Mouse (Mus musculus): ENCODE data around the gene Ift122. TPM values are rescaled to one million over a fixed set of nuclear protein-coding genes. Genes with fewer than 3 reads are reported as not detected.

The Ift122 gene
- total and polyA plus RNA-seq, 3 experiments = 3.3 to 8.0 TPM; not detected in 1

DNA sequence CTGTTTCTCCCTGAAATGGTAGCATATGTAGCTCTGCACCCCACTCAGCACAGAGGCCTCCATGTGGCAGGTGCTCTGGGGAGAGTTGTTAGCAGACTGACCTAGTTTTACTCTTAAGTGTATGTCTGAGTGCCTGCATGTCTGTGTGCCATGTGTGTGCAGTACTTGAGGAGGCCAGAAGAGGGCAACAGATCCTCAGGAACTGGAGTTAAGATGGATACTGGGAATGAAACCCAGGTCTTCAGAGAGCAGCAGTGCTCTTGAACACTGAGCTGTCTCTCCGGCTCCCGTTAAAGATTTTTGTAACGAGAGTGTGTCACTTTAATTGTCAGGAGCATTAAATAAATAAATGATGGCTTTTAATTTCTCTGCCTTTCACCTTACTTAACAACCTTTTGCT is 35.0 kb downstream of the Ift122 start (continued):
- TF ChIP-seq MAZ (IDR thresholded peaks at IDR 0.05; ENCODE audit: low read depth, low read length) (no peak), RAD21 (IDR thresholded peaks at IDR 0.05; ENCODE audit: low read depth, low read length) (peak; percentile 90), MAFK (IDR thresholded peaks at IDR 0.05; ENCODE audit: borderline replicate concordance, low read depth, low read length) (no peak), E2F4 (IDR thresholded peaks at IDR 0.05; ENCODE audit: borderline replicate concordance, low read depth, low read length) (no peak)

DNA sequence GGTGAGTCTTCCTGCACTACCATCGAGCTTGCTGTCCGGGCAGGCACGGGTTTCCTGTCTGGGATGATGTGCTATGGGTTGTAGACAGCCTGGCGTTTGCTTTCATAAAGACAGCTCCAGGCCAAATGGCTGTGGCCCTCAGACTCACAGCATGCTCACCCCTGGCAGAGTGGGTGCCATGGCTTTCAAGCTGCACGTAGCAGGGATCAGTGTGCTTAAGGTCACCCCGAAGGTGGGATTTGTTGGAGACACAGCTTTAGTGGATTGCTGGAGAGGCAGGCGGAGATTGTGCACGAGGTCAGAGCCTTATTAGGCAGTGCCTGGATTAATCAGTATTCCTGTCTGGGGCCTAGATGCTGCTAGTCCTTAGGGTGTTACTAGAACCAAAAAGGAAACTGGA is 37.3 kb downstream of the Ift122 start:
- Histone ChIP-seq H3K36me3 (ENCODE audit: control insufficient read depth in 1 of 2, insufficient read depth in 2 of 2, low read length in 2 of 2) (peaks cover 0 to 11% of the 10 kb centered on the region in 2 experiments; a peak in 2 of 4 replicates), H3K9me3 (replicated peaks; ENCODE audit: insufficient read depth, low read length) (no peaks in the 10 kb centered on the region), H3K79me2 (ENCODE audit: control insufficient read depth, insufficient read depth, low read length, poor library complexity) (no peaks in the 10 kb centered on the region), H3K4me3 (ENCODE audit: control insufficient read depth in 1 of 2, insufficient read depth in 1 of 2, low read depth in 2 of 2, low read length in 2 of 2) (no peak overlapping the region), H3K4me1 (ENCODE audit: control insufficient read depth in 1 of 2, insufficient read depth in 2 of 2, low read length in 2 of 2) (peaks cover 0 to 9% of the 10 kb centered on the region in 2 experiments; a peak in 2 of 4 replicates), H3K27me3 (ENCODE audit: control insufficient read depth in 1 of 2, insufficient read depth in 2 of 2, low read length in 2 of 2) (no peaks in the 10 kb centered on the region), H3K27ac (ENCODE audit: control insufficient read depth, low read depth, low read length) (no peak overlapping the region), H3K9ac (ENCODE audit: control insufficient read depth, low read depth, low read length, poor library complexity, severe bottlenecking) (no peak overlapping the region)
- no peak for TF ChIP-seq BHLHE40 (IDR thresholded peaks at IDR 0.05; ENCODE audit: borderline replicate concordance, low read depth, low read length)
- TF ChIP-seq MYC (IDR thresholded peaks at IDR 0.05; ENCODE audit: low read depth, low read length) = no peak
- no peak for TF ChIP-seq RCOR1 (IDR thresholded peaks at IDR 0.05; ENCODE audit: low read depth, low read length)
- no peak for TF ChIP-seq CHD2 (IDR thresholded peaks at IDR 0.05; ENCODE audit: low read length)
- no peak for TF ChIP-seq E2F4 (IDR thresholded peaks at IDR 0.05; ENCODE audit: borderline replicate concordance, low read depth, low read length)
- TF ChIP-seq EP300 (IDR thresholded peaks at IDR 0.05; ENCODE audit: low read depth in 1 of 2, low read length in 2 of 2) = no peak
- no peak for TF ChIP-seq MYB (IDR thresholded peaks at IDR 0.05; ENCODE audit: low read depth, low read length)
- no peak for TF ChIP-seq CHD1 (IDR thresholded peaks at IDR 0.05; ENCODE audit: low read depth, low read length)
- no peak for TF ChIP-seq ZKSCAN1 (IDR thresholded peaks at IDR 0.05; ENCODE audit: low read depth, low read length)
- no peak for DNase-seq (ENCODE audit: low read depth, low spot score)

DNA sequence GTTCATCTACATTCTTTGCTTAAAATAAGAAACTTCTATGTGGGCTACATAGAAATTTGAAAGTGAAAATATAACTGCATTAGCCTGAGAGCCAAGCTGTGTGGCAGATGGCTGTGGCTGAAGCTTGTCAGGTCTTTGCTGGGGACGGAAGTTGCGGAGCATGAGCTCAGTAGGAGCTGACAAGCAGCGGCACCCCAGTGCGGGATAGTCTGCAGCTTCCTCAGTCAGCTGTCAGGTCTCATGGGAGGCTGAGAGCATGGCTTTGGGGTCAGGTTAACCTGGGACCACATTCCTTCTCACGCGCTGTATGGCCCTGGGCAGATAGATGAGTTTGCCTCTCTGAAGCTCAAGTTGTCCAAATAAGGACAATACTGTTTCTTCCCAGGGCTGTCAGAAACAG is 37.8 kb downstream of the Ift122 start:
- H3K4me3 ChIP-seq (ENCODE audit: control insufficient read depth in 1 of 2, insufficient read depth in 1 of 2, low read depth in 2 of 2, low read length in 2 of 2) = no peak overlapping the region
- H3K27ac ChIP-seq (ENCODE audit: control insufficient read depth, low read depth, low read length) = no peak overlapping the region
- TF ChIP-seq ETS1 (IDR thresholded peaks at IDR 0.05; ENCODE audit: low read depth, low read length) (no peak), NRF1 (IDR thresholded peaks at IDR 0.05; ENCODE audit: insufficient read depth, low read depth, low read length, poor library complexity, severe bottlenecking) (no peak), E2F4 (IDR thresholded peaks at IDR 0.05; ENCODE audit: borderline replicate concordance, low read depth, low read length) (no peak), USF1 (IDR thresholded peaks at IDR 0.05; ENCODE audit: low read depth, low read length) (no peak), MYC (IDR thresholded peaks at IDR 0.05; ENCODE audit: low read depth, low read length) (no peak), POLR2AphosphoS5 (IDR thresholded peaks at IDR 0.05; ENCODE audit: borderline replicate concordance, low read depth, low read length) (no peak), MAFK (IDR thresholded peaks at IDR 0.05; ENCODE audit: borderline replicate concordance, low read depth, low read length) (no peak), ZMIZ1 (IDR thresholded peaks at IDR 0.05; ENCODE audit: low read depth, low read length) (no peak), ZNF384 (IDR thresholded peaks at IDR 0.05; ENCODE audit: low read depth, low read length) (no peak), BHLHE40 (IDR thresholded peaks at IDR 0.05; ENCODE audit: borderline replicate concordance, low read depth, low read length) (no peak), TAL1 (IDR thresholded peaks at IDR 0.05; ENCODE audit: low read length) (no peak), POLR2A (IDR thresholded peaks at IDR 0.05; ENCODE audit: control insufficient read depth in 1 of 2, insufficient read depth in 1 of 2, low read depth in 1 of 2, low read length in 2 of 2, poor library complexity in 1 of 2) (no peak), MYB (IDR thresholded peaks at IDR 0.05; ENCODE audit: low read depth, low read length) (no peak), RAD21 (IDR thresholded peaks at IDR 0.05; ENCODE audit: low read depth, low read length) (no peak), NELFE (IDR thresholded peaks at IDR 0.05; ENCODE audit: low read depth, low read length) (no peak), MAZ (IDR thresholded peaks at IDR 0.05; ENCODE audit: low read depth, low read length) (no peak), HCFC1 (IDR thresholded peaks at IDR 0.05; ENCODE audit: low read depth, low read length) (no peak), EP300 (IDR thresholded peaks at IDR 0.05; ENCODE audit: low read depth in 1 of 2, low read length in 2 of 2) (no peak), USF2 (IDR thresholded peaks at IDR 0.05; ENCODE audit: borderline replicate concordance in 1 of 2, insufficient read depth in 1 of 2, low read depth in 1 of 2, low read length in 2 of 2) (no peak), RCOR1 (IDR thresholded peaks at IDR 0.05; ENCODE audit: low read depth, low read length) (no peak)
- H3K27me3 ChIP-seq (ENCODE audit: control insufficient read depth in 1 of 2, insufficient read depth in 2 of 2, low read length in 2 of 2) = no peaks in the 10 kb centered on the region
- no peaks in the 10 kb centered on the region for H3K9me3 ChIP-seq (replicated peaks; ENCODE audit: insufficient read depth, low read length)
- H3K4me1 ChIP-seq (ENCODE audit: control insufficient read depth in 1 of 2, insufficient read depth in 2 of 2, low read length in 2 of 2) = peaks cover 0 to 9% of the 10 kb centered on the region in 2 experiments; a peak in 2 of 4 replicates
- H3K9ac ChIP-seq (ENCODE audit: control insufficient read depth, low read depth, low read length, poor library complexity, severe bottlenecking) = no peak overlapping the region
- H3K79me2 ChIP-seq (ENCODE audit: control insufficient read depth, insufficient read depth, low read length, poor library complexity) = no peaks in the 10 kb centered on the region
- peaks cover 0 to 10% of the 10 kb centered on the region in 2 experiments; a peak in 2 of 4 replicates for H3K36me3 ChIP-seq (ENCODE audit: control insufficient read depth in 1 of 2, insufficient read depth in 2 of 2, low read length in 2 of 2)
- DNase-seq (ENCODE audit: low read depth, low spot score) = no peak
